Mouse (Mus musculus) C2C12 (cell line): Measurements from ENCODE around the gene Ranbp2.

Experiments used
- CEBPB ChIP-seq: IDR thresholded peaks from one replicate; pipeline ENCODE4 v1.6.1; 2011; ENCODE audit warnings: low read depth, mild to moderate bottlenecking, control low read depth, moderate library complexity
- CTCF ChIP-seq: IDR thresholded peaks from one replicate; pipeline ENCODE4 v1.5.1; 2011; ENCODE audit not compliant: control insufficient read depth, insufficient read depth, insufficient read length

DNA sequence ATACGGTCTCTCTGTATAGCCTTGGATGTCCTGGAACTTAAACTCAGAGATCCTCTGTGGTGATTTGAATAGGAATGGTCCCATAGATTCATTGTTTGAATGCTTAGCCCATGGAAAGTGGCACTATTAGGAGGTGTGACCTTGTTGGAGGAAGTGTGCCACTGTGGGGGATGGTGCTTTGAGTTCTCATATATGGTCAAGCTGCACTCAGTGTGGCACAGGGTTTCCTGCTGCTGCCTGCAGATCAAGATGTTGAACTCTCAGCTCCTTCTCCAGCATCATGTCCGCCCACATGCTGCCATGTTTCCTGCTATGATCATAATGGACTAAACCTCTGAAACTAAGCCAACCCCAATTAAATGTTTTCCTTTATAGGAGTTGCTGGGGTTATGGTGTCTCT lies 18.8 kb upstream of the Ranbp2 start:
- no peak for TF ChIP-seq CTCF
- no peak for TF ChIP-seq CEBPB
